Mouse (Mus musculus) layer of hippocampus, adult 9-10 months (tissue): ENCODE data around the gene Vps53.
"Not testable (repeated sequence)": the region's sequence is repeated elsewhere in the genome, so short reads cannot be mapped to it uniquely, and the experiment has no call there.

Experiments used
- DNase-seq: peaks from one replicate; pipeline ENCODE4 v3.0.0; 2022; ENCODE audit warnings: low spot score

The Vps53 gene

GRCm38 (mm10) chr11:76179495-76180145, at the start of gene Vps53, which contains the start of gene Fam57a:
Gene Vps53, minus strand, starts transcription at chr11:76179647.
Gene Fam57a, plus strand, starts transcription at chr11:76179671.
- DNase-seq, result peak; percentile 69

GRCm38 (mm10) chr11:76225051-76225450, 45.6 kb upstream of the Vps53 start:
- DNase-seq, result no peak

GRCm38 (mm10) chr11:76224631-76225030, 45.2 kb upstream of the Vps53 start:
- DNase-seq, result no peak

GRCm38 (mm10) chr11:76217390-76217800, 37.9 kb upstream of the Vps53 start, which contains the start of the genes Dbil5 and Gemin4:
Gene Dbil5, plus strand, starts transcription at chr11:76217608.
Gene Gemin4, minus strand, starts transcription at chr11:76217664.
- DNase-seq, result peak; percentile 91

DNA sequence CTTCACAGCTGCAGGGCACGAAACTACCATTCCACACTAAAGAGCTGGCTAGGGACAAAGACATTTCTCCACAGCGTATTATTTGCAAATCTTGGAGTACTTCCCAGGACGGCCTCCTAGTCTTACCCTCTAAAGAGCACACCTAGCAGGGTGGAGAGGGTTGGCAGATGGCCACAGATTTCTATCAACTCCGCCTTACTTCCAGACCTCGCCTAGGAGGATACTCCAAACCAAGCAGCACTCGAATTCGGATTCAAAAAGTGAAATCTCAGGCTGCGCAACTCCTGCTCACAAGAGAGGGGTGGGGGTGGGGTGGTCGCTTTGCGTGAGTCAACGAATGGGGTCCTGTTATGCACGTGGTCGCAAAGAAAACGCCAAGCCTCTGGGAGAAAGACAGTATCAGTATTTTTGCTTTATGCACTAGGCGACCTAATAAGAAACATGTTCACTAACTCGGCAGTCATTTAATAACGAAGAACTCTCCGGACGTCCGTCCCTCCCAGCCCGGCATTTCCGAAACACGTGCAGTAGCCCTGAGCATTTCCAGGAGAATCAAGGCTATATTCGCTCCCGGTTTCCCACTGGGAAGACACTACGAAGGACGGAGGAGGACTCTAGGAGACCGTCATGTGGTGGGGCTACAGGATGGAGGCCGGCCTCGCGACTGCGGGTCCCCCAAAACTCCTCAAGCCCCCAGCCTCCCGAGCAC, 37.4 kb upstream of the Vps53 start:
- DNase-seq, result no peak

- DNase-seq, result no peak
These were observed 36.6 kb upstream of the Vps53 start for GRCm38 (mm10) chr11:76216049-76216540.

GRCm38 (mm10) chr11:76215011-76215410, 35.6 kb upstream of the Vps53 start:
- no peak for DNase-seq

DNA sequence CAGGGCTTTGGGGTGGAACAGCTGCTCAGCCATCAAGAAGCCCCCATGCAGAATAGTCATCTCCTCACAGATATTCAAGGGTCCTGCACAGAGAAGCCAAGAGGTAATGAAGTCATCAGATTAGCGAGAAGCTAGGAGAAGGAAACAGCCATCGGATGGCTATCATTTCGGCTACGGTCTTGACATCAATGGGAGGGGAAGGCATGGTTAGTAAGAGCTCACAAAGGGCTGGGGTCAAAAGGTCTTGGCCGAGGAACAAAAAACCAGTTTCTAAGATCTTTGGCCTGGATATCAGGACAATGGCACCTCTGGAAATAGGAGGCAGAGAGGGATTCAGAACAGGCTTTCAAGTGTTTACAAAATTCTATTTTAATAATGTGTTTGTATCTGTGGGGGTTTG, 34.4 kb upstream of the Vps53 start:
- DNase-seq, result no peak

DNA sequence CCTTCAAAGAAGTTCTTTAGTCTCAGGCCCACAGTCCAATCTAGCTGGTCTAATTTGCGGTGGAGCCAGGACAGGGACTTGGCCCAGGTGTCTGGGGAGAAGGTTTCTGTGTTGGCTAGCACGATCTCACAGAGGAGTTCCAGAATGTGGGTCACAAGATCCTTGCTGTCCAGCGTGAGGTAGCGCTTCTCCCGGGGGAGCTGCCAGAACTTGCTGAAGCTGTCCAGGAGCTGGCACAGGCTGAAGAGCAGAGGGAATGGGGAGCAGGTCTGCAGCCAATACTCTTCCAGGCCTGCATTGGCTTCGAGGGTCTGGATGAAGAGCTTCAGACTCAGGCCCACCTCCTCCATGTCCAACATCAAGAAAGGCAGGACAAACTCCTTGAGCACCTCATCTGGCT, 32.1 kb upstream of the Vps53 start:
- DNase-seq, result not testable (repeated sequence)

DNA sequence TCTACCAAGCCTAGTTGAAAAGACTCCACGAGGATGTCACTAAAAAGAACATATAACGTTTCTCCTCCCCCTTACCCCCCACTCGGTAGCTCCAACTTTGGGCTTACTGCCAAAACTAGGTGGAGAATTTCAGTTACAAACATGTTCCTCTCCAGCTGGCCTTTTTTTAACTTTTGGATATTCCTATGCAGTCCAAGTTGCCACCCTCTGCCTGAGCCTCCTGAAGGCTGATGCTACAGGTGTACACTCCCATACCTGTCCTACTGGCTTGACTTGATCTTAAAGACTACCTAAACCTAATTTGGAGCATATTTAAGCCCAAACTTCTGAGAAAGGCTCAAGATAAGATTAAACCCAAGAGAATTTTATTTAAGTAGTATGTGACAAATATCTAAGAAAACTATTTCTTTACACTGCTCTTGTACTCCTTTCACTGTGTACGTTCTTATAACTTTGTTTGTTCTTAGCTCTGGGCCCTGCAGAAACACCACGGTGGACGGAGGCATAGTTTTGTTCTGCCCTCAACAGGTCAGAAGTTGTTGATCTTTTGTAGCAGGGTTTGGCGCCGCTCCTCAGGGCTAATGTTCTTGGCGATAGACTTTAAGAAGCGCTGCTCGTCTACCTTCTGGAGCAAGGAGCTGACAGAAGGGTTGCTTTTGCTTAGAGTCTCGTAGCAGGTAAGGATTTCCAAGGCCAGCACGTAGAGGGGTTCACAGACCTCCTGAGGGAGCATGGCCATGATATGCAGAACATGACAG, 31.0 kb upstream of the Vps53 start:
- no peak for DNase-seq

DNA sequence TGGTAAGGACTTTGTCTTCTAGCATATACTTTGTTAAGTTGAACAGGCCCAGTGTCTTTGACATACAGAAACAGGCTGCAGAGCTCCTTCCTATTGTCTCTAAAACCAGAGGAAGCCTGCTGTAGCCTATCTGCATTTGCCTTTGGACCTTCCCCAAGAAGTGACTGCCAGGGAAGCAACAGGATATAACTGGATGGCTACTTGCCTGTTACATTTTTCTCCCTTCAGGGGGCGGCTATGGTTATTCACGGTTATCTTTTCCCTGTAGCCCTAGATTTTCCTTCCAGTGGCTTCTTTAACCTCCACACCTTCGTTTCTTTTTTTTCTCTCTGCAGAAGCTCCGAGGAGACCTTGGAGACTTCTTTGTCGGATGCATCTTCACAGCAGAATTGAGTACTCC, 27.3 kb upstream of the Vps53 start:
- DNase-seq, result no peak

DNA sequence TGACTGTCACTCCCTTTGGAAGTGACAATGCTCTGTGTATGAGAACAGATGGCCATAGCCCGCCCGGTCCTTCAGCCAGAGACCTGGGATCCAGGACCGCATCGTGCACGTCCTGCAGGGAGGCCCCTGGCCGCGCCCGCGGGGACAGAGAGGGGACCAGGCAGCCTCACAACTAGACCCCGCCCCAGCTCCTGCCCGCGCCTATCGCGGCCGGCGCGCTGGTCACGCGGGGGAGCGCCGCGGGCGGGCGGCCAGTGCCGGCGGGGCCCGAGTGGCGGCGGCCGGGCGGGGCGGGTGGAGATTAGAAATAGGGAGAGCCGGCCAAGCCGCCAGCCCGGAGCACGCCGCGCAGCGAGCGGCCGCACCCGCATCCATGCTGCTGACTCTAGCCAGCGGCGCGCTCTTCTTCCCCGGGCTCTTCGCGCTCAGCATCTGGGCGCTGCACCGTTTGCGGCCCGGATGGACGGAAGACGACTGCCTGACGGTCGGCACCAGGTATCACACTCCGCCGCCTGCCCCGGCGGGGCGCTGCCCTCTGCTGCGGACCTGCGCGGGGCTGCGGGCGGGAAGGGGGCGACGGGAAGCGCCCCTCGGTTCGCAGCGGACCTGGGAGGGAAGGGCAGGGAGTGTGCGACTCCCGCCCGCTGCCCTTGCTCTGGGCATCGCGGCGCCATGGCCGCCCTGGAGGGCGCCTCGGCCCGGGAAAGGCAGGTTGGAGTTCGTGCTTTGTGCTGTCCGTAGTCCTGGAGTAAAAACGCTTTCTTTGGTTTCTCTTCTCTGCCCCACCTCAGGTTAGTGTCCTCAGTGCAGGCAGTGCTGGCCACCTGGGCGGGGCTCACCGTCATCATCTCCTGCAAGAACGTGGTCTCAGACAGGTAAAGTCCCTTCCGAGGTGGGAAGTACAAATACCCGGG, 22.6 kb upstream of the Vps53 start:
- DNase-seq, result peak; percentile 46

DNA sequence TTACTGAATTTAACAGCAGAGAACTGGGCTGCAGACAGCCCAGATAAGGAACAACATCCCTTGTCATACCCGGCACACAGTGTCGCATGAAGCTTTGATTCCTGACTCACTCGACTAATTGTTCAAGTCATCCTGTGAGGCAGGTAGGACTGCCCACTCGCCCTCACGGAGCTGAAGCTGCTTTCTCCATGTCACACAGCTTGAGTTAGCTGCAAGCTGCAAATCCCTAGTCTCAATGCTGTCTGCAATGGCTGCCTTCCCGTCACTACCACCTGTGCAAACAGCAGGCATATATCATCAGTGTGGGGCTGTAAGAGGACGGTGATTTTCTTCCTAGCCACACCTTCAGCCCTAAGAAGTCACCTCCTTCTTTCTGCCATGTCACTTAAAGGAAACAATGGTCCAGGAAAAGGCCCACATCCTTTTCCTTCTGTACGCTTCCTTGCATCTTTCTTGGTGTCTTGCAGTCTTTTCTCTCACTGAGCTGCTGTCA, 17.6 kb upstream of the Vps53 start:
- no peak for DNase-seq

DNA sequence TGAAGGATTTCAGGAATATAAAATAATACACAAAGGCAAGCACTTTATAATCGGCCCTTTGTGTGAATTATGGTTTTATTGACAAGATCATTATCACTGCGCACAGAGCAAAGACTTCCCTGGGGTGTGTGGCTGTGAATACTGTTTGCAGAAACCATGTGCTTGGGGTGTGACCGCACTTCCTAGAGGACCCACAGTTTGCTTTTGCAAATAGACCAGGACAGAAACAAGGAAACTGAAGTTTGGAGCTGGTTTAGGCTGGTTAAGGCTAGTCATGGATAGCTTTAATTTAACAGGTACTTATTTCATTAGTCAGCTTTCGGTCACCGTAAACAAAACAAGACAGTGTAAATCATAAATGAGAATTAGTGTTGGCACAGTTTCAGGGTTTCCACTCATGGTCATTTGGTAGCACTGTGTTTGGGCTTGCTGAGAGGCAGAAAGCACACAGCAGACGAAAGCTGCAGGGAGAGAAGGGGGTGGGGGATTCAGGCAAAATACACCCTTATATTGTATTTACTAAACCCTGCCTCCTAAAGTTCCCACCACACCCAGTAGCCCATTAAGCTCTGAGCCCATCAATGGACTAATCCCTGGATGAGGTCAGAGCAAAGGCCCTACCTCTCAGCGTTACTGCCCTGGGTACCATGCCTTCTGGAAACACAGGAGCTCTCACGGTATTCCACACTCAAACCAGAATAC, 17.0 kb upstream of the Vps53 start:
- no peak for DNase-seq

DNA sequence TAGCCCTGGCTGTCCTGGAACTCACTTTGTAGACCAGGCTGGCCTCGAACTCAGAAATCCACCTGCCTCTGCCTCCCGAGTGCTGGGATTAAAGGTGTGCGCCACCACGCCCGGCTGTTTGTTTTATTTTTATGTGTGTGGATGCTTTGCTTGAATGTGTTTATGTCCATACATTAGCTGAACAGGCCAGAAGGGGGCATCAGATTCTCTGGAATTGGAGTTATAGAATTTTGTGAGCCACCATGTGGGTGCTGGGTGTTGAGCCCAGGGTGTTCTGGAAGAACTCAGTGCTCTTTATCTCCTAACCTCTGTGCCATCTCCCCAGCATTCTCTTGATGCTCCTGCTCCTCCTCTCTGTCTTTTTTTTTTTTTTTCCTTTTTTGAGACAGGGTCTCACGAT, 7.5 kb upstream of the Vps53 start:
- DNase-seq, result no peak

DNA sequence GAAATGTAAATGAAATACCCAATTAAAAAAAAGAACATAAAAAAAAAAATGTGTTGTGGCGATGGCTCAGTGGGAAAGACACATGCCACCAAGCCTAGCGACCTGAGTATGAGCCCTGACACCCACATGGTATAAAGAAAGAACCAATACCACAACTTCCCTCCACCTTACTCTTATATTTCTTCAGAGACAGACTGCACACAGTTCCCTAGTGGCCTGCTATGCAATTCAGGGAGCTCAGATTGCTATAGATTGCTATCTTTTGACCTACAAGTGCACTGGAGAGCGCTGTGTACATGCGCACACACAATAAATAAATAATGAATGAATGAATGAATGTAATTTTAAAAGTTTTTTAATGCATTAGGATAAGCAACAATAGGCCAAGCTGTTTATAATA, 4.3 kb upstream of the Vps53 start:
- no peak for DNase-seq

- DNase-seq, result no peak
These were observed 696 bp upstream of the Vps53 start for GRCm38 (mm10) chr11:76180146-76180540.

- DNase-seq, result no peak
These were observed 537 bp downstream of the Vps53 start for GRCm38 (mm10) chr11:76178726-76179494.

DNA sequence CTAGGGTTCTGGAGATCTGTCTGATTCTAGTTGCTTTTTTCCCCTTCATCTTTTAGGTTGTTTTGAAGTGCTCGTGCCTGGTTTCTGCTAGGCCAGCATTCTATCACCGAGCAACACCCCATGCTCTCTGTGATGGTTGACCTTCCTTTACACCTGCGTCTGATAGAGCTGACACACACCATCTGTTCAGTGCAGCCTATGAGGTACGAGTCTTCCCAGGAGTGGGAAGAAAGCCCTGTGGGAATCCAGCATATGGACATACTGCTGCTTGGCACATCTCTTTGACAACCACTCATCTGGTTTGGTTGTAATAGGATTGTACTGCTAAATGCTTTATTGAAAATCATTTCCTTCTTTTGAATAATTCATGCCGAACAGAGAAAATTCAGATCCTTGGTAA, 9.2 kb downstream of the Vps53 start:
- no peak for DNase-seq

- no peak for DNase-seq
These were observed 10.5 kb downstream of the Vps53 start for GRCm38 (mm10) chr11:76168976-76169375.
